Mouse (Mus musculus) lung, embryonic 14.5 days (tissue): ENCODE results near the gene Adh6a. TPM values are rescaled to one million over a fixed set of nuclear protein-coding genes. Genes with fewer than 3 reads are reported as not detected.

ENCODE experiments used
- ATAC-seq: fragments of 200-750 bp; cut with Nextera tagmentation; 2 replicates; pipeline ENCODE4 v1.8.0; 2017; ENCODE audit warnings: mild to moderate bottlenecking, moderate TSS enrichment, moderate library complexity; ENCODE audit not compliant: insufficient read depth
- DNase-seq: peaks from one replicate; pipeline ENCODE4 v3.0.0-alpha.2; 2015
- H3K27ac ChIP-seq: fragments of 300-500 bp; sonication (generic); 2 replicates; pipeline ENCODE4 v1.5.1; 2014; ENCODE audit warnings: low read depth, mild to moderate bottlenecking, moderate library complexity
- H3K27me3 ChIP-seq: fragments of 300-500 bp; sonication (generic); 2 replicates; pipeline ENCODE4 v1.6.1; 2014; ENCODE audit warnings: low read length, control low read depth; ENCODE audit not compliant: insufficient read depth
- H3K36me3 ChIP-seq: fragments of 300-500 bp; sonication (generic); 2 replicates; pipeline ENCODE4 v1.6.1; 2014; ENCODE audit warnings: control low read depth; ENCODE audit not compliant: insufficient read depth
- H3K4me1 ChIP-seq: fragments of 300-500 bp; sonication (generic); 2 replicates; pipeline ENCODE4 v1.6.1; 2014; ENCODE audit warnings: antibody characterized with exemption, control low read depth; ENCODE audit not compliant: insufficient read depth
- H3K4me2 ChIP-seq: fragments of 300-500 bp; sonication (generic); 2 replicates; pipeline ENCODE4 v1.6.1; 2014; ENCODE audit warnings: mild to moderate bottlenecking
- H3K4me3 ChIP-seq: fragments of 300-500 bp; sonication (generic); 2 replicates; pipeline ENCODE4 v1.5.1; 2014; ENCODE audit warnings: low read depth, low read length
- H3K9ac ChIP-seq: fragments of 300-500 bp; sonication (generic); 2 replicates; pipeline ENCODE4 v1.6.1; 2014
- H3K9me3 ChIP-seq: fragments of 300-500 bp; sonication (generic); 2 replicates; pipeline ENCODE4 v1.6.1; 2016; ENCODE audit warnings: low read depth, low read length, control low read depth
- CTCF ChIP-seq: IDR thresholded peaks from 2 replicates; pipeline ENCODE4 v1.5.1; 2016; ENCODE audit warnings: antibody characterized with exemption, low read depth
- WGBS: fragments of 180-500 bp; shearing (Covaris S2); extraction: QIAGEN DNeasy Blood & Tissue Kit; methylation state at CpG from one replicate; pipeline ENCODE4 v1.1.7; 2014; 5-methylcytosine and 5-hydroxymethylcytosine counted together
- polyA plus RNA-seq: library from polyadenylated mRNA; unstranded; fragments of >200 nt; fragmentation: Nextera tagmentation; extraction: Ambion mirVana; gene quantifications from 2 replicates; pipeline ENCODE4 v1.2.1, GENCODE M21; 2014

The Adh6a gene
- 0.14 and 0.62 TPM in 2 replicates for polyA plus RNA-seq

DNA sequence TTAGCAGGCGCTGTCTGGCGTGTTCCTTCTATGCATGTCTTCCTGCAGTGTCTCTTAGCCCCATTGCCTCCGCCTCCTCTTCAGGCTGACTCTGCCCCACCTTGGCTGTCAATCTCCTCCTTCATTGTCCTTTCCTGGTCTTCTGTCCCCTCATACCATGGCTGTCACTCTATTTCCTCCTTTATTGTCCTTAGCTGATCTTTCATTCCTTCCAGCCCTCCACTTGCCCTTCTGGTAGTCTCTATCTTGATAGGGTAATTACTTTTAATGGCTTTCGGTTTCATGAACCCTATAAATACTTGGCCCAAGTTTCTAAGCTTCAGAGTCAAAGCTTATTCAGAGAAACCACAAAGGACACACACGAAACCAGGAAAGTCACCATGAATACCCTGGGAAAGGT lies at the start of gene Adh6a:
Gene Adh6a (plus strand): TSS at position 322 of the 400 bp plus-strand sequence.
- no peaks in the 10 kb centered on the region for H3K9me3 ChIP-seq
- WGBS, result 84% methylated on average over 5 of the region's 5 CpGs
- ATAC-seq (no peak), DNase-seq (no peak)
- no peak within 1 kb of the TSS for H3K9ac ChIP-seq
- 0 out of 2 replicates have a peak, but pooled peaks cover 6% of the 10 kb centered on the region for H3K4me1 ChIP-seq
- no peak for TF ChIP-seq CTCF
- H3K4me3 ChIP-seq, result no peak within 1 kb of the TSS
- no peaks in the 10 kb centered on the region for H3K27me3 ChIP-seq
- no peaks in the 10 kb centered on the region for H3K36me3 ChIP-seq
- no peak within 1 kb of the TSS for H3K27ac ChIP-seq
- no peak within 1 kb of the TSS for H3K4me2 ChIP-seq

DNA sequence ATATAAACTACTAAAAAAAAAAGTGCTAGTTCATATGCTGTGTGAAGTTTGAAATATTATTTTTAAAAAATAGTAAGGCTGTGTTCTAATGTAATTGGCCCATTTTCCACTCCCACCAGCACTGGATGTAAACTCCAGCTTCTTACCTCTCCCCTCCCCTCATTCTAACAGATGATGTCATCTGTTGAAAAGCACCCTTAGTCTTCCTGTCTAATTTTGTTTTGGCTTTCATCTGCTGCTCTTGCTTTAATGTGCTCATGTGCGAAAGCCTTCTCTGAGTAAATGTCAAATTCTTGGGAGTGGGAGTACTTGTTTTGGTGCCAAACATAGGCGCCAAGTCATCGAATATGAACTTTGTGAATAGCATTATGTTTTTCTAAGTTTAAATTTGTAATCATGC lies 48.4 kb upstream of the Adh6a start:
- DNase-seq, result no peak

DNA sequence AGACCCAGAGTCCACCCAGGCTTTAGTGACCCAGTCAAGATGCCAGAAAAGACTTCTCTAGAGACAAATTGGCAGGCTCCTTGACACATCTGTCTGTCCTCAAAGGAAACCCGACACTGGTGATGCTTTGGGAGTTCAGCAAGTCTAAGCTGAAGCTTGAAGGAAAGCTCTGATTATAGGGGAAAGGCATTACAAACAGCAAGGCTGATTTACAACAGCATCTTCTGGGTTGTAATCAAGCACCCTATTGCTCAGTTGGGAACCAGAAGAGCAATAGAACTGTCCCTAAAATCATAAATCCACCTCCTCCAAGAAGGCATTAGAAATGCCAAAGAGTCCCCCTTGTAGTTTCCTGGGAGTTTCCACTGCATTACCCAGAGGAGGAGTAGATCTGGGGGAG lies 42.6 kb upstream of the Adh6a start:
- Histone ChIP-seq H3K36me3 (no peaks in the 10 kb centered on the region), H3K9ac (no peak overlapping the region), H3K9me3 (no peaks in the 10 kb centered on the region), H3K27me3 (no peaks in the 10 kb centered on the region), H3K4me1 (no peaks in the 10 kb centered on the region), H3K4me2 (no peak overlapping the region), H3K27ac (no peak overlapping the region), H3K4me3 (no peak overlapping the region)
- 9% methylated on average over 1 of the region's 1 CpGs for WGBS
- ATAC-seq, result no peak
- no peak for TF ChIP-seq CTCF
- no peak for DNase-seq

More for the DNA sequence above, 48.4 kb upstream of the Adh6a start:
- peak overlapping the region; percentile 8; the same call in 1 of the 2 replicates for H3K27ac ChIP-seq
- H3K9me3 ChIP-seq, result no peaks in the 10 kb centered on the region
- no peaks in the 10 kb centered on the region for H3K27me3 ChIP-seq
- no peaks in the 10 kb centered on the region for H3K36me3 ChIP-seq
- H3K4me3 ChIP-seq, result no peak overlapping the region
- ATAC-seq, result peak; percentile 44; the same call in 1 of the 2 replicates
- H3K9ac ChIP-seq, result no peak overlapping the region
- no peak overlapping the region for H3K4me2 ChIP-seq
- WGBS, result 41% methylated on average over 3 of the region's 3 CpGs
- H3K4me1 ChIP-seq, result peaks cover 9% of the 10 kb centered on the region
- no peak for TF ChIP-seq CTCF

- Histone ChIP-seq H3K4me1 (no peaks in the 10 kb centered on the region), H3K4me2 (no peak overlapping the region), H3K4me3 (no peak overlapping the region), H3K27ac (no peak overlapping the region), H3K27me3 (no peaks in the 10 kb centered on the region), H3K9me3 (no peaks in the 10 kb centered on the region), H3K36me3 (no peaks in the 10 kb centered on the region), H3K9ac (no peak overlapping the region)
- DNase-seq (no peak), ATAC-seq (no peak)
- no peak for TF ChIP-seq CTCF
- WGBS, result 68% methylated on average over 2 of the region's 2 CpGs
Observed at GRCm38 (mm10) chr3:138271297-138271696, 41.8 kb upstream of the Adh6a start.

- WGBS, result 78% methylated on average over 7 of the region's 7 CpGs
- Histone ChIP-seq H3K4me1 (peaks cover 8% of the 10 kb centered on the region; the same call in 1 of the 2 replicates), H3K27me3 (no peaks in the 10 kb centered on the region), H3K4me2 (no peak overlapping the region), H3K27ac (no peak overlapping the region), H3K9ac (no peak overlapping the region), H3K36me3 (no peaks in the 10 kb centered on the region), H3K9me3 (no peaks in the 10 kb centered on the region), H3K4me3 (no peak overlapping the region)
- DNase-seq (no peak), ATAC-seq (no peak)
- no peak for TF ChIP-seq CTCF
Observed at GRCm38 (mm10) chr3:138273080-138273479, 40.0 kb upstream of the Adh6a start.

DNA sequence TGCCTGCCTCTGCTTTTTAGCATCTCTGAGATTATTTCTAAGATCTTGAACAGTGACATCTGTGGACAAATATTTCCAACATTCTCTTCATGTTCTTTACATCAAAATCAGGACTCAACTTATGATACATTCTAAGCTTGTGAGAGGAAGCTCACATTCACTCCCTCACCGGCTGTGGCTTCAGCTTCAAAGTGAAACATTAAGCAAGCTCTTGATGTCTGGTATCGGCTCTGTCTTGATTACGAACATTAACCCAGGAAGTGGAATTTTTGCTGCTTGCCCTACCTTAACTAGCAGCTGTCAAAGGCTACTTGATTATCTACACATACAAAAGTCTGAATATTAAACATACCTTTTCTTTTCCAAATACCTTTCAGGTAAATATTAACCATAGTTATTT lies 38.0 kb upstream of the Adh6a start:
- TF ChIP-seq CTCF, result no peak
- H3K9me3 ChIP-seq, result no peaks in the 10 kb centered on the region
- H3K36me3 ChIP-seq, result 0 out of 2 replicates have a peak, but pooled peaks cover 1% of the 10 kb centered on the region
- ATAC-seq, result no peak
- no peak overlapping the region for H3K27ac ChIP-seq
- H3K4me2 ChIP-seq, result no peak overlapping the region
- 43% methylated on average over 3 of the region's 3 CpGs for WGBS
- no peak overlapping the region for H3K4me3 ChIP-seq
- no peak overlapping the region for H3K9ac ChIP-seq
- peaks cover 8% of the 10 kb centered on the region; the same call in 1 of the 2 replicates for H3K4me1 ChIP-seq
- DNase-seq, result no peak
- H3K27me3 ChIP-seq, result no peaks in the 10 kb centered on the region

GRCm38 (mm10) chr3:138282556-138282955 lies 30.5 kb upstream of the Adh6a start:
- DNase-seq, result no peak
- Histone ChIP-seq H3K9me3 (no peaks in the 10 kb centered on the region), H3K27me3 (no peaks in the 10 kb centered on the region), H3K4me2 (no peak overlapping the region), H3K9ac (no peak overlapping the region), H3K27ac (no peak overlapping the region), H3K4me3 (no peak overlapping the region), H3K4me1 (peaks cover 5% of the 10 kb centered on the region), H3K36me3 (peaks cover 53% of the 10 kb centered on the region)
- no peak for TF ChIP-seq CTCF
- WGBS, result 94% methylated on average over 9 of the region's 9 CpGs
- no peak for ATAC-seq
